In genomic region chr5:64263898-64264478, GRCm38 (mm10) we compare ENCODE assay signal across 18 mouse cellular contexts.
A peak's percentile ranks its signal among the peaks of the same experiment; 100 is the strongest.
DNase-seq lines count a peak whose midpoint lies in the region; ATAC-seq and TF ChIP-seq lines count a peak whose summit lies in the region.
"Had no signal": no experiment of that assay in that cellular context is flagged by ENCODE, and none has a peak within 500 bp of the region (broad histone marks: within the 10 kb centered on the region; RNA-seq: fewer than 3 reads in every experiment).

No protein-coding gene starts in this region.

- no peak for TF ChIP-seq POLR2A in kidney, adult 2 months (IDR thresholded peaks at IDR 0.05; ENCODE audit: low read depth, low read length)

- whole genome bisulfite sequencing in hindbrain, embryonic 10.5 days, result 77% methylated on average over 13 of the region's 13 CpGs
- 80% methylated on average over 13 of the region's 13 CpGs for WGBS in hindbrain, postnatal 0 days
- 73% methylated on average over 13 of the region's 13 CpGs for whole genome bisulfite sequencing in hindbrain, embryonic 16.5 days
- WGBS in kidney, adult 2 months, result 37% methylated on average over 13 of the region's 13 CpGs

- 0 out of 2 replicates have a peak, but pooled peaks cover 3% of the 10 kb centered on the region for H3K4me1 ChIP-seq in hindbrain, embryonic 10.5 days (replicated peaks)
- H3K4me1 ChIP-seq in hindbrain, postnatal 0 days (ENCODE audit: insufficient read depth, low read length), result no peaks in the 10 kb centered on the region
- peaks cover 2% of the 10 kb centered on the region for H3K4me1 ChIP-seq in hindbrain, embryonic 16.5 days (ENCODE audit: control insufficient read depth, insufficient read depth, low read depth, low read length)
- peaks cover 12% of the 10 kb centered on the region; the same call in 1 of the 2 replicates for H3K4me1 ChIP-seq in kidney, adult 2 months (ENCODE audit: control insufficient read depth, insufficient read depth, low read length)

- H3K9ac ChIP-seq in hindbrain, postnatal 0 days (replicated peaks; ENCODE audit: low read length), result no peak overlapping the region
- no peak overlapping the region for H3K9ac ChIP-seq in hindbrain, embryonic 16.5 days (ENCODE audit: low read depth, low read length)
- H3K9ac ChIP-seq: forebrain, postnatal 0 days; heart, embryonic 15.5 days; lung, embryonic 14.5 days had no signal

- no peak overlapping the region for H3K4me2 ChIP-seq in hindbrain, postnatal 0 days (ENCODE audit: low read depth, low read length)
- H3K4me2 ChIP-seq in hindbrain, embryonic 16.5 days (ENCODE audit: low read length), result no peak overlapping the region
- H3K4me2 ChIP-seq: heart, embryonic 15.5 days; liver, embryonic 11.5 days; lung, embryonic 14.5 days had no signal

- DNase-seq in hindbrain, embryonic 10.5 days (ENCODE audit: low spot score), result no peak
- DNase-seq in hindbrain, postnatal 0 days (ENCODE audit: low spot score), result no peak
- DNase-seq in kidney, adult 2 months, result peak; percentile 83
- DNase-seq in kidney, postnatal 25 days, result peak; percentile 59 to 86
- DNase-seq in thymus, postnatal 4 days, result no peak
- DNase-seq in left cerebral cortex, postnatal 4 days, result no peak
- DNase-seq in gastrocnemius, adult 8-10 months (ENCODE audit: low spot score in 2 of 2), result no peak
- DNase-seq: adrenal gland, adult 2 months; cerebellum, postnatal 25 days; forebrain, postnatal 0 days; gastrocnemius, adult 2 months; layer of hippocampus, postnatal 36 days; lung, embryonic 14.5 days; right cerebral cortex, postnatal 4 days had no signal

- 0 out of 2 replicates have a peak overlapping the region, but pooled peaks have one; percentile 23 for H3K27ac ChIP-seq in hindbrain, embryonic 10.5 days
- no peak overlapping the region for H3K27ac ChIP-seq in hindbrain, postnatal 0 days
- H3K27ac ChIP-seq in hindbrain, embryonic 16.5 days (ENCODE audit: low read depth, low read length), result 0 out of 2 replicates have a peak overlapping the region, but pooled peaks have one; percentile 29
- H3K27ac ChIP-seq in kidney, adult 2 months (ENCODE audit: insufficient read depth, low read depth, low read length), result peak overlapping the region; percentile 81
- H3K27ac ChIP-seq: gastrocnemius, adult 2 months; heart, embryonic 15.5 days; macrophage had no signal

- H3K4me3 ChIP-seq in hindbrain, embryonic 10.5 days, result no peak overlapping the region
- no peak overlapping the region for H3K4me3 ChIP-seq in hindbrain, postnatal 0 days (ENCODE audit: low read length)
- no peak overlapping the region for H3K4me3 ChIP-seq in hindbrain, embryonic 16.5 days (ENCODE audit: low read length)
- peak overlapping the region; percentile 39 for H3K4me3 ChIP-seq in kidney, adult 2 months (ENCODE audit: insufficient read depth, low read depth, low read length)
- H3K4me3 ChIP-seq: gastrocnemius, adult 2 months; heart, embryonic 15.5 days had no signal

- H3K36me3 ChIP-seq in hindbrain, embryonic 10.5 days, result peaks cover 12% of the 10 kb centered on the region; the same call in 1 of the 2 replicates
- no peaks in the 10 kb centered on the region for H3K36me3 ChIP-seq in hindbrain, postnatal 0 days (ENCODE audit: insufficient read depth, low read length)
- H3K36me3 ChIP-seq in hindbrain, embryonic 16.5 days (ENCODE audit: control insufficient read depth, insufficient read depth, low read length), result no peaks in the 10 kb centered on the region
- no peaks in the 10 kb centered on the region for H3K36me3 ChIP-seq in kidney, adult 2 months (ENCODE audit: control insufficient read depth, insufficient read depth, low read length)
- H3K36me3 ChIP-seq: heart, embryonic 15.5 days had no signal

- no peaks in the 10 kb centered on the region for H3K27me3 ChIP-seq in hindbrain, embryonic 10.5 days (ENCODE audit: insufficient read depth, poor library complexity, severe bottlenecking)
- H3K27me3 ChIP-seq in hindbrain, postnatal 0 days (ENCODE audit: insufficient read depth, low read length), result no peaks in the 10 kb centered on the region
- no peaks in the 10 kb centered on the region for H3K27me3 ChIP-seq in hindbrain, embryonic 16.5 days (replicated peaks; ENCODE audit: control insufficient read depth, insufficient read depth, low read length)
- no peaks in the 10 kb centered on the region for H3K27me3 ChIP-seq in kidney, adult 2 months (replicated peaks; ENCODE audit: control insufficient read depth, insufficient read depth, low read length)
- H3K27me3 ChIP-seq: heart, embryonic 15.5 days had no signal

- intact Hi-C loops in left cerebral cortex, postnatal 4 days (cut with DNase I), result no loop called here

- no peak for TF ChIP-seq CTCF in hindbrain, postnatal 0 days (IDR thresholded peaks at IDR 0.05; ENCODE audit: low read depth)
- no peak for TF ChIP-seq CTCF in kidney, adult 2 months (conservative IDR thresholded peaks at IDR 0.05; ENCODE audit: insufficient read depth, insufficient read length, low read depth, low read length)

- H3K9me3 ChIP-seq in hindbrain, embryonic 10.5 days, result no peaks in the 10 kb centered on the region
- no peaks in the 10 kb centered on the region for H3K9me3 ChIP-seq in hindbrain, postnatal 0 days (ENCODE audit: low read length)
- H3K9me3 ChIP-seq in hindbrain, embryonic 16.5 days (ENCODE audit: control insufficient read depth, low read length), result no peaks in the 10 kb centered on the region
- H3K9me3 ChIP-seq: heart, embryonic 15.5 days had no signal

- no peak for ATAC-seq in hindbrain, postnatal 0 days
- 0 out of 2 replicates have a peak, but pooled peaks have one; percentile 35 for ATAC-seq in hindbrain, embryonic 16.5 days

Comparison
In these comparisons a context has a peak if more than half of its experiments do, and no peak if none do; other contexts are left out.
1. DNase-seq: peak in kidney, adult 2 months (single experiment) and kidney, postnatal 25 days (2 of 2); none in hindbrain, embryonic 10.5 days (single experiment), hindbrain, postnatal 0 days (single experiment), thymus, postnatal 4 days (single experiment), left cerebral cortex, postnatal 4 days (single experiment) and gastrocnemius, adult 8-10 months (0 of 2).